In the genomic region with DNA sequence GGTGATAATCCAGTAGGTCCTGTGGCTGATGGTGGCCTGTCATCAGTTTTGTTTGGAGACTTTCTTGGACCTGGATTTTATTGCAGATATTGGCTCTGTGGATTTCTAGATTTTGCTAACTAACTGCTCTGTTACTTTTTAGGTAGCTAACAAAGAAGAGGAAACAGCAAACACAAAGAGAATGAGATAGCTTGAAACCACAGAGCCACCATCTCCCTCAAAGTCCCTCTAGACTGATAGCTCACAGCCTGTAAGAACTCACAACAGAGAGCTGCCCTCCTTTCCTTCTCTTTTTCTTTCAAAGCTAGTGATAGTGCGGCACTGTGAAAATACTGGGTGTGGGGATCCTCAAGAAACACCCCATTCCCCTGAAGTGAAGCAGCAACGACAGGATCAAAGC, we compare ENCODE assay signal across 23 mouse cellular contexts.
"Had no signal": no experiment of that assay in that cellular context is flagged by ENCODE, and none has a peak within 500 bp of the region (broad histone marks: within the 10 kb centered on the region; RNA-seq: fewer than 3 reads in every experiment).

No protein-coding gene starts in this region.

- DNase-seq: gastrocnemius, adult 2 months; gastrocnemius, postnatal 10 days; gastrocnemius, postnatal 25 days; heart, adult 18-20 months; heart, postnatal 10 days; heart, postnatal 4 days; kidney, adult 18-20 months; kidney, adult 8-10 months; kidney, postnatal 10 days; kidney, postnatal 25 days; kidney, postnatal 4 days; left cerebral cortex, postnatal 4 days had no signal

- H3K4me1 ChIP-seq: heart, embryonic 10.5 days; hindbrain, embryonic 10.5 days; hindbrain, embryonic 12.5 days; intestine, embryonic 15.5 days; limb, embryonic 13.5 days; limb, embryonic 15.5 days; liver, embryonic 12.5 days had no signal

- H3K4me2 ChIP-seq: heart, embryonic 12.5 days; hindbrain, embryonic 12.5 days; hindbrain, embryonic 14.5 days; intestine, embryonic 15.5 days; limb, embryonic 13.5 days; limb, embryonic 15.5 days; liver, embryonic 12.5 days had no signal

- H3K27me3 ChIP-seq: heart, embryonic 12.5 days; hindbrain, embryonic 12.5 days; intestine, embryonic 15.5 days; limb, embryonic 13.5 days; limb, embryonic 15.5 days; liver, embryonic 12.5 days had no signal

- H3K36me3 ChIP-seq: heart, embryonic 10.5 days; heart, embryonic 12.5 days; hindbrain, embryonic 10.5 days; hindbrain, embryonic 12.5 days; intestine, embryonic 15.5 days; limb, embryonic 15.5 days; liver, embryonic 12.5 days had no signal

- H3K4me3 ChIP-seq: gastrocnemius, adult 2 months; heart, embryonic 10.5 days; heart, embryonic 12.5 days; hindbrain, embryonic 10.5 days; hindbrain, embryonic 12.5 days; intestine, embryonic 15.5 days; layer of hippocampus, adult 2 months; left cerebral cortex, adult 2 months; limb, embryonic 13.5 days; limb, embryonic 15.5 days; liver, embryonic 12.5 days had no signal

- H3K9me3 ChIP-seq: heart, embryonic 10.5 days; heart, embryonic 12.5 days; hindbrain, embryonic 10.5 days; hindbrain, embryonic 12.5 days; intestine, embryonic 15.5 days; limb, embryonic 13.5 days; limb, embryonic 15.5 days; liver, embryonic 12.5 days had no signal

- H3K27ac ChIP-seq: gastrocnemius, adult 2 months; heart, embryonic 10.5 days; hindbrain, embryonic 10.5 days; hindbrain, embryonic 12.5 days; hindbrain, embryonic 14.5 days; intestine, embryonic 15.5 days; layer of hippocampus, adult 2 months; left cerebral cortex, adult 2 months; limb, embryonic 13.5 days; limb, embryonic 15.5 days; liver, embryonic 12.5 days had no signal
